Mouse (Mus musculus) brain, embryonic 14.5 days (tissue): Measurements from ENCODE around the gene Nadsyn1.

Experiments used
- CTCF ChIP-seq: fragments of 200-500 bp; IDR thresholded peaks from 2 replicates; pipeline ENCODE4 v1.5.1; 2012; ENCODE audit warnings: inconsistent platforms, mild to moderate bottlenecking, moderate library complexity, borderline replicate concordance; ENCODE audit not compliant: insufficient read depth, insufficient read length; ENCODE audit errors: extremely low read depth
- POLR2A ChIP-seq: fragments of 200-500 bp; IDR thresholded peaks from 2 replicates; pipeline ENCODE4 v1.6.1; 2012; ENCODE audit warnings: mild to moderate bottlenecking, inconsistent platforms, borderline replicate concordance; ENCODE audit not compliant: poor library complexity, insufficient read depth, insufficient read length, severe bottlenecking; ENCODE audit errors: extremely low read depth

DNA sequence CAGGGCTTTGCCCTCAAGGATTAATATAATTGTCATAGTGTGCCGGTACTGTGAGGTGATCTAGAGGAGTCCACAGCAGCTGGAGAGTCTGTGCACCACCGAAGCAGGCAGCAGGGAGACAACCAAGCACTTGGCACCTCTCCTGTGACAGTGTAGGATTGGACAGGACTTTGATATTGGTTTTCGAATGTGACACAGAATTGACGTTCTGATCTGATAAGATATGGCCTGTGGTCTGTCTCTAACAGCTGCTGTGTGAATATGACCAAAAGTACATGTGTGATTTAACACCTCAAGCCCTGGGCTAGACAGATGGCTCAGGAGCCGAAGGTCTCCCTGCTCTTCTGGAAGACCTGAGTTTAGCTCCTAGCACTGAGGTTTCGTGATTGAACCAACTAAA is 54.4 kb downstream of the Nadsyn1 start:
- TF ChIP-seq POLR2A (no peak), CTCF (no peak)
